Mouse (Mus musculus) natural killer cell, adult 2 months (primary cell): ENCODE measurements at regions not wholly inside any gene's neighbourhood (a gene's known extent, or its start where the extent isn't known, plus 50 kb on each side); places are given as distances from the start of the nearest gene placed in this dataset.

Experiments
- DNase-seq, 2 experiments: peaks; one replicate each; pipeline ENCODE4 v3.0.0; 2022; ENCODE audit warnings: low spot score in 2 of 2

GRCm38 (mm10) chr13:111975549-111975948 lies 166.8 kb upstream of the Map3k1 start:
- no peak for DNase-seq

GRCm38 (mm10) chr13:111977769-111978674 lies 169.2 kb upstream of the Map3k1 start:
- DNase-seq = peak; percentile 18 to 64

- no peak for DNase-seq
These were observed 169.9 kb upstream of the Map3k1 start for GRCm38 (mm10) chr13:111978675-111979020.

GRCm38 (mm10) chr13:111979428-111980204 lies 170.8 kb upstream of the Map3k1 start:
- DNase-seq = peak in 1 of 2 experiments; percentile 21

GRCm38 (mm10) chr13:111980205-111980595 lies 171.4 kb upstream of the Map3k1 start:
- DNase-seq = peak in 1 of 2 experiments; percentile 61

- no peak for DNase-seq
These were observed 172.3 kb upstream of the Map3k1 start for GRCm38 (mm10) chr13:111981103-111981502.

- DNase-seq = peak in 1 of 2 experiments; percentile 21
These were observed 174.1 kb upstream of the Map3k1 start for GRCm38 (mm10) chr13:111982796-111983460.

GRCm38 (mm10) chr13:111984081-111984574 lies 175.3 kb upstream of the Map3k1 start:
- peak in 1 of 2 experiments; percentile 72 for DNase-seq

- no peak for DNase-seq
These were observed 176.6 kb upstream of the Map3k1 start for GRCm38 (mm10) chr13:111985406-111985805.

GRCm38 (mm10) chr13:111986681-111987080 lies 177.9 kb upstream of the Map3k1 start:
- no peak for DNase-seq

GRCm38 (mm10) chr13:111987420-111987819 lies 178.6 kb upstream of the Map3k1 start:
- no peak for DNase-seq

- DNase-seq = no peak
These were observed 182.2 kb upstream of the Map3k1 start for GRCm38 (mm10) chr13:111990913-111991534.

- DNase-seq = no peak
These were observed 183.5 kb upstream of the Map3k1 start for GRCm38 (mm10) chr13:111992075-111992847.

- no peak for DNase-seq
These were observed 186.2 kb upstream of the Map3k1 start for GRCm38 (mm10) chr13:111994862-111995490.

- no peak for DNase-seq
These were observed 186.9 kb upstream of the Map3k1 start for GRCm38 (mm10) chr13:111995716-111996115.

GRCm38 (mm10) chr13:111996910-111997309 lies 188.1 kb upstream of the Map3k1 start:
- DNase-seq = no peak

- DNase-seq = no peak
These were observed 189.5 kb upstream of the Map3k1 start for GRCm38 (mm10) chr13:111997980-111998945.

GRCm38 (mm10) chr13:111999647-112000292 lies 191.0 kb upstream of the Map3k1 start:
- peak in 1 of 2 experiments; percentile 39 for DNase-seq

GRCm38 (mm10) chr13:112000293-112000665 lies 191.5 kb upstream of the Map3k1 start:
- DNase-seq = peak in 1 of 2 experiments; percentile 13
